14 mouse cellular contexts compared by ENCODE assay signal in genomic region chr13:4935940-4936339, GRCm38 (mm10).
"Had no signal": no experiment of that assay in that cellular context is flagged by ENCODE, and none has a peak within 500 bp of the region (broad histone marks: within the 10 kb centered on the region; RNA-seq: fewer than 3 reads in every experiment).

No protein-coding gene starts in this region.

- H3K9me3 ChIP-seq: kidney, embryonic 15.5 days; limb, embryonic 10.5 days; liver, embryonic 13.5 days; lung, embryonic 15.5 days; midbrain, embryonic 10.5 days; neural tube, embryonic 13.5 days had no signal

- H3K27me3 ChIP-seq: kidney, embryonic 15.5 days; liver, embryonic 13.5 days; lung, embryonic 15.5 days; neural tube, embryonic 13.5 days had no signal

- H3K9ac ChIP-seq: kidney, embryonic 15.5 days; liver, embryonic 13.5 days; liver, postnatal 0 days; lung, embryonic 15.5 days; neural tube, embryonic 13.5 days had no signal

- ATAC-seq: liver, postnatal 0 days had no signal

- DNase-seq: kidney, adult 2 months; kidney, postnatal 14 days; liver, embryonic 13.5 days; liver, postnatal 0 days; lung, postnatal 14 days; midbrain, embryonic 14.5 days; retina, postnatal 1 day; right cerebral cortex, postnatal 14 days; thymus, postnatal 4 days had no signal

- H3K4me1 ChIP-seq: kidney, embryonic 15.5 days; limb, embryonic 10.5 days; liver, embryonic 13.5 days; lung, embryonic 15.5 days; midbrain, embryonic 10.5 days; neural tube, embryonic 13.5 days had no signal

- H3K27ac ChIP-seq: kidney, embryonic 15.5 days; limb, embryonic 10.5 days; liver, embryonic 13.5 days; lung, embryonic 15.5 days; midbrain, embryonic 10.5 days; neural tube, embryonic 13.5 days had no signal

- H3K4me3 ChIP-seq: kidney, embryonic 15.5 days; limb, embryonic 10.5 days; liver, embryonic 13.5 days; lung, embryonic 15.5 days; midbrain, embryonic 10.5 days; neural tube, embryonic 13.5 days had no signal

- H3K36me3 ChIP-seq: kidney, embryonic 15.5 days; limb, embryonic 10.5 days; liver, embryonic 13.5 days; lung, embryonic 15.5 days; midbrain, embryonic 10.5 days; neural tube, embryonic 13.5 days had no signal

- H3K4me2 ChIP-seq: kidney, embryonic 15.5 days; liver, embryonic 13.5 days; lung, embryonic 15.5 days; neural tube, embryonic 13.5 days had no signal
